Comparison of ENCODE assay signal across 17 mouse cellular contexts in genomic region chr13:107552165-107552564, GRCm38 (mm10).
"Had no signal": no experiment of that assay in that cellular context is flagged by ENCODE, and none has a peak within 500 bp of the region (broad histone marks: within the 10 kb centered on the region; RNA-seq: fewer than 3 reads in every experiment).

No protein-coding gene starts in this region.

- DNase-seq: liver, postnatal 0 days; lung, adult 2 months; lung, postnatal 14 days; lung, postnatal 36 days; midbrain, embryonic 14.5 days; right cerebral cortex, postnatal 14 days; thymus, adult 2 months; thymus, postnatal 25 days; thymus, postnatal 4 days had no signal

- H3K9me3 ChIP-seq: lung, embryonic 15.5 days; midbrain, embryonic 12.5 days; neural tube, embryonic 12.5 days; stomach, embryonic 15.5 days had no signal

- ATAC-seq: liver, postnatal 0 days; lung, postnatal 0 days had no signal

- H3K4me1 ChIP-seq: midbrain, embryonic 12.5 days; neural tube, embryonic 12.5 days; stomach, embryonic 15.5 days had no signal

- H3K9ac ChIP-seq: liver, postnatal 0 days; lung, embryonic 15.5 days; midbrain, embryonic 12.5 days; neural tube, embryonic 12.5 days; stomach, embryonic 15.5 days had no signal

- H3K27me3 ChIP-seq: lung, embryonic 15.5 days; megakaryocyte, embryonic 14.5 days; midbrain, embryonic 12.5 days; neural tube, embryonic 12.5 days; stomach, embryonic 15.5 days had no signal

- H3K4me3 ChIP-seq: lung, embryonic 15.5 days; megakaryocyte, embryonic 14.5 days; midbrain, embryonic 12.5 days; neural tube, embryonic 12.5 days; stomach, embryonic 15.5 days had no signal

- H3K36me3 ChIP-seq: lung, embryonic 15.5 days; midbrain, embryonic 12.5 days; neural tube, embryonic 12.5 days; stomach, embryonic 15.5 days had no signal

- H3K27ac ChIP-seq: lung, embryonic 15.5 days; macrophage; midbrain, embryonic 12.5 days; neural tube, embryonic 12.5 days; stomach, embryonic 15.5 days; stomach, postnatal 0 days had no signal

- H3K4me2 ChIP-seq: lung, embryonic 15.5 days; midbrain, embryonic 12.5 days; neural tube, embryonic 12.5 days; stomach, embryonic 15.5 days had no signal
